Mouse (Mus musculus): ENCODE results near the gene Fam50a. TPM values are rescaled to one million over a fixed set of nuclear protein-coding genes. Genes with fewer than 3 reads are reported as not detected.

Gene Fam50a
- polyA plus RNA-seq, 1 experiment from 2014 or later = 66.2 TPM

- Histone ChIP-seq H3K36me3 (ENCODE audit: poor library complexity, severe bottlenecking) (peaks cover 2% of the 10 kb centered on the region; the same call in 1 of the 2 replicates), H3K4me2 (peak overlapping the region; percentile 72), H3K9ac (peak overlapping the region; percentile 82), H3K9me3 (replicated peaks) (no peaks in the 10 kb centered on the region), H3K4me1 (peaks cover 17% of the 10 kb centered on the region), H3K4me3 (peak overlapping the region; percentile 57), H3K27ac (peak overlapping the region; percentile 78), H3K27me3 (no peaks in the 10 kb centered on the region)
- peak; percentile 20 for ATAC-seq
- 33% methylated on average over 5 of the region's 5 CpGs for whole genome bisulfite sequencing
These were observed 29.8 kb upstream of the Fam50a start for GRCm38 (mm10) chrX:74283092-74283437.

- no peak overlapping the region for H3K9ac ChIP-seq
- H3K27me3 ChIP-seq = no peaks in the 10 kb centered on the region
- no peak for ATAC-seq
- H3K4me1 ChIP-seq = peaks cover 8% of the 10 kb centered on the region; the same call in 1 of the 2 replicates
- H3K36me3 ChIP-seq (ENCODE audit: poor library complexity, severe bottlenecking) = peaks cover 11% of the 10 kb centered on the region; the same call in 1 of the 2 replicates
- H3K27ac ChIP-seq = no peak overlapping the region
- H3K4me2 ChIP-seq = no peak overlapping the region
- 86% methylated on average over 4 of the region's 4 CpGs for WGBS
- H3K4me3 ChIP-seq = no peak overlapping the region
- H3K9me3 ChIP-seq (replicated peaks) = no peaks in the 10 kb centered on the region
These were observed 19.4 kb upstream of the Fam50a start for GRCm38 (mm10) chrX:74293431-74293830.

GRCm38 (mm10) chrX:74296538-74297448, 16.0 kb upstream of the Fam50a start, which contains the start of gene Atp6ap1:
Gene Atp6ap1 (plus strand): TSS chrX:74297097.
- peak within 1 kb of the TSS; percentile 81 for H3K9ac ChIP-seq
- peak within 1 kb of the TSS; percentile 71 for H3K4me2 ChIP-seq
- H3K27ac ChIP-seq = peak within 1 kb of the TSS; percentile 54
- ATAC-seq = peak; percentile 99
- H3K9me3 ChIP-seq (replicated peaks) = no peaks in the 10 kb centered on the region
- H3K4me1 ChIP-seq = peaks cover 8% of the 10 kb centered on the region; the same call in 1 of the 2 replicates
- peak within 1 kb of the TSS; percentile 65 for H3K4me3 ChIP-seq
- peaks cover 22% of the 10 kb centered on the region for H3K36me3 ChIP-seq (ENCODE audit: poor library complexity, severe bottlenecking)
- no peaks in the 10 kb centered on the region for H3K27me3 ChIP-seq
- WGBS = 16% methylated on average over 36 of the region's 37 CpGs

GRCm38 (mm10) chrX:74298348-74298747, 14.5 kb upstream of the Fam50a start:
- H3K9ac ChIP-seq = no peak overlapping the region
- peaks cover 8% of the 10 kb centered on the region; the same call in 1 of the 2 replicates for H3K4me1 ChIP-seq
- H3K4me2 ChIP-seq = no peak overlapping the region
- no peaks in the 10 kb centered on the region for H3K27me3 ChIP-seq
- H3K27ac ChIP-seq = no peak overlapping the region
- peaks cover 34% of the 10 kb centered on the region for H3K36me3 ChIP-seq (ENCODE audit: poor library complexity, severe bottlenecking)
- no peaks in the 10 kb centered on the region for H3K9me3 ChIP-seq (replicated peaks)
- WGBS = 86% methylated on average over 1 of the region's 1 CpGs
- ATAC-seq = no peak
- H3K4me3 ChIP-seq = no peak overlapping the region

GRCm38 (mm10) chrX:74299721-74300120, 13.1 kb upstream of the Fam50a start:
- Histone ChIP-seq H3K9me3 (replicated peaks) (no peaks in the 10 kb centered on the region), H3K4me2 (no peak overlapping the region), H3K27me3 (no peaks in the 10 kb centered on the region), H3K27ac (no peak overlapping the region), H3K36me3 (ENCODE audit: poor library complexity, severe bottlenecking) (peaks cover 40% of the 10 kb centered on the region), H3K9ac (no peak overlapping the region), H3K4me1 (peaks cover 14% of the 10 kb centered on the region), H3K4me3 (no peak overlapping the region)
- WGBS = 88% methylated on average over 3 of the region's 3 CpGs
- no peak for ATAC-seq

- H3K4me2 ChIP-seq = peak within 1 kb of the TSS; percentile 67
- H3K9me3 ChIP-seq (replicated peaks) = no peaks in the 10 kb centered on the region
- WGBS = 19% methylated on average over 39 of the region's 41 CpGs
- peaks cover 70% of the 10 kb centered on the region for H3K36me3 ChIP-seq (ENCODE audit: poor library complexity, severe bottlenecking)
- H3K27ac ChIP-seq = peak within 1 kb of the TSS; percentile 94
- peak within 1 kb of the TSS; percentile 78 for H3K9ac ChIP-seq
- ATAC-seq = peak; percentile 90
- H3K4me3 ChIP-seq = peak within 1 kb of the TSS; percentile 65
- peaks cover 24% of the 10 kb centered on the region for H3K4me1 ChIP-seq
- no peaks in the 10 kb centered on the region for H3K27me3 ChIP-seq
These were observed 7.7 kb upstream of the Fam50a start, which contains the start of gene Gdi1 for GRCm38 (mm10) chrX:74304867-74305700. Gene Gdi1 (plus strand): TSS chrX:74304998.

GRCm38 (mm10) chrX:74328725-74329161, 15.9 kb downstream of the Fam50a start, which contains the start of gene Plxna3:
Gene Plxna3 (plus strand): TSS chrX:74329066.
- WGBS = 22% methylated on average over 19 of the region's 30 CpGs
- H3K4me3 ChIP-seq = peak within 1 kb of the TSS; percentile 58
- peaks cover 19% of the 10 kb centered on the region for H3K36me3 ChIP-seq (ENCODE audit: poor library complexity, severe bottlenecking)
- ATAC-seq = peak; percentile 96
- H3K4me2 ChIP-seq = peak within 1 kb of the TSS; percentile 71
- H3K27me3 ChIP-seq = no peaks in the 10 kb centered on the region
- H3K27ac ChIP-seq = peak within 1 kb of the TSS; percentile 79
- peaks cover 34% of the 10 kb centered on the region for H3K4me1 ChIP-seq
- H3K9ac ChIP-seq = peak within 1 kb of the TSS; percentile 75
- H3K9me3 ChIP-seq (replicated peaks) = no peaks in the 10 kb centered on the region

- peaks cover 35% of the 10 kb centered on the region for H3K4me1 ChIP-seq
- peak; percentile 57 for ATAC-seq
- no peaks in the 10 kb centered on the region for H3K27me3 ChIP-seq
- peak overlapping the region; percentile 58 for H3K4me3 ChIP-seq
- WGBS = 32% methylated on average over 10 of the region's 10 CpGs
- peak overlapping the region; percentile 71 for H3K4me2 ChIP-seq
- H3K9me3 ChIP-seq (replicated peaks) = no peaks in the 10 kb centered on the region
- H3K27ac ChIP-seq = peak overlapping the region; percentile 79
- peak overlapping the region; percentile 75 for H3K9ac ChIP-seq
- peaks cover 24% of the 10 kb centered on the region for H3K36me3 ChIP-seq (ENCODE audit: poor library complexity, severe bottlenecking)
These were observed 16.4 kb downstream of the Fam50a start for GRCm38 (mm10) chrX:74329215-74329671.

GRCm38 (mm10) chrX:74330166-74330930, 17.5 kb downstream of the Fam50a start:
- Histone ChIP-seq H3K9me3 (replicated peaks) (no peaks in the 10 kb centered on the region), H3K4me1 (peaks cover 35% of the 10 kb centered on the region), H3K4me3 (peak overlapping the region; percentile 58), H3K36me3 (ENCODE audit: poor library complexity, severe bottlenecking) (peaks cover 35% of the 10 kb centered on the region), H3K9ac (peak overlapping the region; percentile 75), H3K27me3 (no peaks in the 10 kb centered on the region), H3K4me2 (peak overlapping the region; percentile 71), H3K27ac (peak overlapping the region; percentile 79)
- 38% methylated on average over 2 of the region's 2 CpGs for WGBS
- no peak for ATAC-seq

- H3K9ac ChIP-seq = peak overlapping the region; percentile 65
- no peak overlapping the region for H3K27ac ChIP-seq
- peak overlapping the region; percentile 63 for H3K4me2 ChIP-seq
- WGBS = 27% methylated on average over 13 of the region's 13 CpGs
- no peaks in the 10 kb centered on the region for H3K9me3 ChIP-seq (replicated peaks)
- no peaks in the 10 kb centered on the region for H3K27me3 ChIP-seq
- H3K4me3 ChIP-seq = peak overlapping the region; percentile 45
- ATAC-seq = peak; percentile 68
- H3K4me1 ChIP-seq = peaks cover 4% of the 10 kb centered on the region; the same call in 1 of the 2 replicates
- no peaks in the 10 kb centered on the region for H3K36me3 ChIP-seq (ENCODE audit: poor library complexity, severe bottlenecking)
These were observed 40.0 kb downstream of the Fam50a start for GRCm38 (mm10) chrX:74352645-74353466.

All from forebrain, embryonic 13.5 days (tissue).